Mouse (Mus musculus): ENCODE results near the gene Herpud1.

- TF ChIP-seq CTCF (IDR thresholded peaks at IDR 0.05; ENCODE audit: extremely low read depth, insufficient read depth, low read length): no peak
- TF ChIP-seq POLR2A (IDR thresholded peaks at IDR 0.05; ENCODE audit: extremely low read depth, insufficient read depth, low read length): no peak
These were observed 53.5 kb downstream of the Herpud1 start for GRCm38 (mm10) chr8:94439691-94440090.
